Mouse (Mus musculus) Muller cell, postnatal 12 days (primary cell): ENCODE data around the gene Rgs6.

Experiments used
- DNase-seq: peaks from one replicate; pipeline ENCODE4 v3.0.0-alpha.2; 2015; ENCODE audit errors: inconsistent ontology term

The Rgs6 gene

GRCm38 (mm10) chr12:82854902-82855301, 266.8 kb downstream of the Rgs6 start:
- no peak for DNase-seq

GRCm38 (mm10) chr12:82855333-82856107, 267.4 kb downstream of the Rgs6 start:
- DNase-seq, result peak; percentile 95

- no peak for DNase-seq
These were observed 277.6 kb downstream of the Rgs6 start for GRCm38 (mm10) chr12:82865686-82866085.

GRCm38 (mm10) chr12:82880711-82881110, 292.6 kb downstream of the Rgs6 start:
- DNase-seq, result no peak

GRCm38 (mm10) chr12:82883079-82883478, 295.0 kb downstream of the Rgs6 start:
- DNase-seq, result no peak

- DNase-seq, result peak; percentile 87
These were observed 307.1 kb downstream of the Rgs6 start for GRCm38 (mm10) chr12:82894971-82895838.

GRCm38 (mm10) chr12:82905773-82906172, 317.7 kb downstream of the Rgs6 start:
- no peak for DNase-seq

- DNase-seq, result no peak
These were observed 322.8 kb downstream of the Rgs6 start for GRCm38 (mm10) chr12:82910846-82911245.

- DNase-seq, result no peak
These were observed 326.0 kb downstream of the Rgs6 start for GRCm38 (mm10) chr12:82914127-82914526.

GRCm38 (mm10) chr12:82920146-82920545, 332.1 kb downstream of the Rgs6 start:
- peak; percentile 76 for DNase-seq

- DNase-seq, result no peak
These were observed 333.4 kb downstream of the Rgs6 start for GRCm38 (mm10) chr12:82921287-82922015.

GRCm38 (mm10) chr12:82922856-82923506, 334.9 kb downstream of the Rgs6 start:
- peak; percentile 94 for DNase-seq

GRCm38 (mm10) chr12:82932706-82933461, 344.8 kb downstream of the Rgs6 start:
- DNase-seq, result peak; percentile 94

- DNase-seq, result peak; percentile 50
These were observed 347.1 kb downstream of the Rgs6 start for GRCm38 (mm10) chr12:82935121-82935762.

GRCm38 (mm10) chr12:82935767-82936166, 347.7 kb downstream of the Rgs6 start:
- DNase-seq, result peak; percentile 49

GRCm38 (mm10) chr12:82940461-82940860, 352.4 kb downstream of the Rgs6 start:
- DNase-seq, result no peak

GRCm38 (mm10) chr12:82946507-82946906, 358.4 kb downstream of the Rgs6 start:
- DNase-seq, result peak; percentile 77

- DNase-seq, result no peak
These were observed 373.0 kb downstream of the Rgs6 start for GRCm38 (mm10) chr12:82961111-82961510.

GRCm38 (mm10) chr12:82961852-82962251, 373.8 kb downstream of the Rgs6 start:
- DNase-seq, result no peak

GRCm38 (mm10) chr12:82970521-82971105, 382.5 kb downstream of the Rgs6 start:
- DNase-seq, result peak; percentile 76
